Mouse (Mus musculus) brain, embryonic 14.5 days (tissue): ENCODE data around the gene Clrn1.

Experiments used
- CTCF ChIP-seq: fragments of 200-500 bp; IDR thresholded peaks from 2 replicates; pipeline ENCODE4 v1.5.1; 2012; ENCODE audit warnings: inconsistent platforms, mild to moderate bottlenecking, moderate library complexity, borderline replicate concordance; ENCODE audit not compliant: insufficient read depth, insufficient read length; ENCODE audit errors: extremely low read depth
- POLR2A ChIP-seq: fragments of 200-500 bp; IDR thresholded peaks from 2 replicates; pipeline ENCODE4 v1.6.1; 2012; ENCODE audit warnings: mild to moderate bottlenecking, inconsistent platforms, borderline replicate concordance; ENCODE audit not compliant: poor library complexity, insufficient read depth, insufficient read length, severe bottlenecking; ENCODE audit errors: extremely low read depth

- TF ChIP-seq CTCF (no peak), POLR2A (no peak)
Measured at GRCm38 (mm10) chr3:58833442-58834160, 51.5 kb downstream of the Clrn1 start.
